Mouse (Mus musculus): Measurements from ENCODE around the gene Zfyve28.
A peak's percentile ranks its signal among the peaks of the same experiment; 100 is the strongest.

Gene Zfyve28

DNA sequence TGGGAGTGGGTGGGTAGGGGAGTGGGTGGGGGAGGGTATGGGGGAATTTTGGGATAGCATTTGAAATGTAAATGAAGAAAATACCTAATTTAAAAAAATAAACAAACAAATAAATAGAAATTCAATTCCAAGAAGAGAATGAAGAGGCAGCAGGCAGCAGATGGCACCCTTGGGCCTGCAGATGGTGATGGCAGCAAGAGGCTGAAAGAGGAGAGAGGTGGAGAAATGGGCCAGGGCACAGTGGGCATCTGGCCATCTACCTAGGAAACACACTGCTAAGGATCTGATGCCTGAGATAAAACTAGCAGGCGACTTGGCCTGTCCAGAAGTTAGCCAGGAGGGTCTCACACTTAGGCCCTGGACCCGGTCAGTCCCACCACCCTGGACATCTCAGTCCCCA lies 83.3 kb downstream of the Zfyve28 start:
- no peak for DNase-seq (ENCODE audit: low spot score)

DNA sequence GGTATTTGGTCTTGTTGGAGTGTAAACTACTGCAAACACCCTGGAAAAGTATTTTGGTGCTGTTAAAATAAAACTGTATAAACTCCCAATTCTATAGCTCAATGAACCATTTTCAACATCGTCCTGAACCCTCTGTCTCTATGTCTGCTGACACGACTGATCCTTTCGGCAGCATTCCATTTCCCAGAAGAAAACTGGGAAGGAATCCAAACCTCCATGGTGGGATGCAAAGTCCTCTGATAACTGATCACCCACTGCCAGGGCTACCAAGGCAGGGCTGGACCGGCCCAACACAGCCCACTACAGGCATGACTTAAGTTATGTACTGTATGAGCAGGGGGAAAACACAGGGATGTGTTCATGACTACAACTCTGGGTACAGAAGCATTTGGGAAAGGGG lies 86.2 kb downstream of the Zfyve28 start:
- DNase-seq (ENCODE audit: low spot score), result no peak

DNA sequence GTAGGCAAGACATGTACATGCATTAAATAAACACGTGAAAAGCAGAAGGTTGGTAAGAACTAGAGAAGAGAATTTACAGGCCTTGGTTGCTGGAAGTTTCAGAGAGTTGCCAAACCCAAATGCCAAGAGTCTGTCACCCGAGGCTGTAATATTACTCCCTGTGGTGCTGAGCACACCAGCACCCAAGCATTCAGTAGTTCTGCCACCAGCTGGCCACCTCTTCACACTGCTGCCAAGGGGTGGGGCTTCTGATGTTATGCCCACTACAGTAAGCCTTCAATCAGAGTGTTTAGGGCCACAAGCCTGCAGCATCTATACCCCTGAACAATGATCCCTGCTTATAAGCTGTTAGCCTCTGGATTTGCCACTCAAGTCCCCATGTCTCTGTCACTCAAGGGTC lies 86.9 kb downstream of the Zfyve28 start:
- DNase-seq (ENCODE audit: low spot score), result no peak

DNA sequence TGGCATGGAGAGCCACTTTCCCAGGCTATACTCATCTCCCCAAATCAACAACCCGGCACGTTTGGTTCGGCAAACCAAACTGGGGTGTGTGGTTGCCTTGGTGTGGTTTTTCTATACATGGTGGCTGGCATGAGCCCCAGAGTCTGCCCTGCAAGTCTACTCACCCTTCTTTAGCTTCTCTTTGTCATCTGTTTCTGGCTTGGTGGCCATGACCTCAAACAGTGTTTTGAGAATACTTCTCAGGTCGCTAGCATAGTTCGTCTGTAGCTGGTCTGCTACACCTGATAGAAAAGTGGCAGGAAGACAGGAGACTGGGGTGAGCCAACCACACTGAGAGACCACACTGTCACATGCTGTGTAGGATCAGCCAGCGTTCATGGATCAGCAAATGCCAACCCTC lies 89.6 kb downstream of the Zfyve28 start:
- no peak for DNase-seq (ENCODE audit: low spot score)

DNA sequence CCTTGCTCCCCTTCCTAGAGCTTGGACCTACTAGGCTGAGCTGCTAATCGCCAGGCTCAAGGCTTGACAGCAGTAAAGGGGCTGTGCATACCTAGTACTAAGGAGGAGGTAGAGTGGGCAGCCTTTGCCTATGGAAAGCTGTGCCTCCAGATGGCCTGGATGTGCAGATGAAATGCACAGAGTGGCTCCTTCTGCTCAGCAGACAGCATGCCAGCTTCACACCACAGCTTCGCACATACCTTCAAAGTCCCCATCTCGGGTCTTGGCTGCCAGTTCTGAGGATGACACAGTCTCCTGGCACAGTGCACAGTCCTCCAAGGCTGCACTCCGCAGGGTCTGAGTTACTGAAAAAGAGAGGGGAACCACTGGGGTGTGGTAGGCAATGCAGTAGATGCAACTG lies 91.0 kb downstream of the Zfyve28 start:
- no peak for DNase-seq (ENCODE audit: low spot score)

DNA sequence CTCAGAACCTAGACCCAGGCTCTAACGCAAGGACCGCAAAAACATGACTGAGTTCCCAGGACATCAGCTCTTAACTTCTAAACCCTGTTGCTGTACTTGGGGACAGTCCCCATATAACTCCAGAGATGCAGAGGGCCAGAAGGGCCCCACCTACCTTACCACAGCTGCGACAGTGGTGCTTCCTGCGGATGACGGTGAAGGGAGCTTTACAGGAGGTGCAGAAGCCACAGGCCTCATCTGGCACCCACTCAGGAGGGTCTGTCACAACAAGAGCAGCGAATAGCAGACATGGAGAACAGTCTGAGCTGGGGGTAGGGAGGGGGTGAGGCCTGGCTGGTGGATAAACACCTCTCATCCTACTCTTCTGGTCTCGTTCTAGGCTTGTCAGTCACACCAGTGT lies 91.8 kb downstream of the Zfyve28 start:
- no peak for DNase-seq (ENCODE audit: low spot score)

DNA sequence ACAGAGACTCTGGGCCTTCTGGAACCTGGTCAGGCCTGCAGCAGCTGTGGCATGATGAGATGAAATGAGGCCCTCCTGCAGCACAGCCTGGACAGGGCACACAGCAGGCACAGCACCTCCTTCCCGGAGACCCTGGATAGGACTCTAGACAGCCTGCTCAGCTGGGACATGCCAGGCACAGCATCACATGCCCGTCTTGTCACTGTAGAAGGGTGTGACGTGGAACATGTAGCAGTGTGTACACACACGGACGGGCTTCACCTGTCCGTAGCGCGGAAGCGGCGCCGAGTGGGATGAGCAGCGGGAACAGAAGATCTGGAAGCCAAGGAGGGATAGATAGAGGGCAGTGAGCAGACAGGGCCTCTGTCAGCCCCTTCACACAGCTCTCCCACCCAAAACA lies 92.5 kb downstream of the Zfyve28 start:
- no peak for DNase-seq (ENCODE audit: low spot score)

DNA sequence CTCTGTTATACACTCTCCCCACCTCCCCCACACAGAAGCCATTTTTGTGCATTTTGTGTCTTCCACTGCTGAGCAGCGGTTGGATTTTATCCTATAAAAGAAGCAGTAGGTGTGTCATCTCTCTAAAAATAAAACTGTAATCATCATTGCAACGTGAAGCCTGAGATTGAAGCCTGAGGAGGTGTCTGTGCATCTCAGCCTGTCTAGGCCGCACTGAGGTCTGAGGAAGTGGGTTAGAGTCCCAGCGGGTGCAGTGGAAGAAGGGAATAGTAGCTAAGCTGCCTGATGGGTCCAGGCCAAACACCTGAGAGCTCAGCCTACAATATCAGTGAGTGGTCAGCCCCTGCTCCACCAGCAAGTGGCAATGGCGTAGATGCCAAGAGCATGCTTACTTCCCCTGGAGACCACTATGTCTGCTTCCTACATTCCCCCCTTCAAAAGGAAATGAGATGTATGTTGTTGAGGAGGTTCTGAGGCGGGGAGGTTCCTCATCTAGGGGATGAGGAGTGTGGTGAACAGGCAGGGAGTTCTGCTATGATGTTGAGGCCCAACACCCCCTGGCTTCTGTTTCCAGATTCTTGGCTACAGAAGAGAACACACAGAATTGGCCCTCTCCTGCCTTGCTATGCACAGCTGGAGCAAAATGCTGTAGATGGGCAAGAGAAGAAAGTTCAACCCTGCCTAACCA lies 93.1 kb downstream of the Zfyve28 start:
- DNase-seq (ENCODE audit: low spot score), result no peak

DNA sequence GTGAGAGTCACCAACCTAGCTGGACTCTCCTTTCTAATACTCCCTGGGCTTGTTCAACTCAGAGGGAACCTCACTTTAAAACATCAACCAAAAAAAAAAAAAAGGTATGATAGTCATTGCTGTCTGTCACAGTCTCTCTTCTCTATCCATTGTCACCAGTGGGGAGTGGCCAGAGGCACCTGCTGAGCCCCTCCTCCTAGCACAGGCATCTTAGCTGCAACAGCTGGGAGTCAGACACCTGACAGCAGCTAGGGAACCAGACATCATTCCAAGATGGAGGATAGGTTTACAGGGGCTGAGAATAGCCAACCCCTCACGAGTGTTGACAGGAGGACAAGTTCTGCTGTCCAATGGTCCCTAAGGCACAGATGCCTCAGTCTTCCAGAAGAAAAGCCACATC lies 93.8 kb downstream of the Zfyve28 start:
- no peak for DNase-seq (ENCODE audit: low spot score)

DNA sequence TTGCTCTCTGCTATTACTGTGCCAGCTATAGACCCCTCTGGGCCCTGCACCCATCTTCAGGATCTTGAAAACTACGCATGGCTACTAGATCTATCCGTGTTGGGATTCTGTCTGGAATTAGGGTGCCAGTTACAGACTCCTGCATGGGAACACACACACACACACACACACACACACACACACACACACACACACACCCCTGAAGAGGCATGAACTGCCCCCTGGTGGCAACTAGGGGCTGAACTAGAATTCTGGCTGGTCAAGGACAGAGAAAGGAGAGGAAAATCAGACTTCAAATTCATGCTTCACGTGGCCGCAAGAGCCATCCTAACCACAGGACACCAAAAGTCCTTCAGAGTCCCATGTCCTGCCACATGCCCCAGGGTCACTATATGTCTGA lies 96.4 kb downstream of the Zfyve28 start:
- no peak for DNase-seq (ENCODE audit: low spot score)

DNA sequence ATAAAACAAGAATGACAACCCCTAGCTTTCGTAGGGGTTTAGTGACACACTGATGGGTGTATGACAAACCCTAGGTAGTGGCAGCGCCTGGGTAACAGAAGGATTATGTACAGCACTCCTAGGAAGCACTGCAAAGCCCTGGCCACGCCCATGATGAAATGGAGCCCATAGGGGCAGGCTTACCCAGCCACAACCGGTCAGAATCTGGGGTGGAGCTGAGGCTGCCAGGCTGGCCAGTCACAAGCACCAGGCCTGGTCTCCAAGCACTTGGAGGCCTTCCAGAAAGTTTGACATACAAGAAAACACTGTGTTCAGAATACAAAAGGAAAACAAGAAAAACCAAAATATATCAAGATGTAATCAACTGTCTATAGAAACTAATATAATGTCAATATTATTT lies 97.2 kb downstream of the Zfyve28 start:
- peak; percentile 48 for DNase-seq (ENCODE audit: low spot score)

DNA sequence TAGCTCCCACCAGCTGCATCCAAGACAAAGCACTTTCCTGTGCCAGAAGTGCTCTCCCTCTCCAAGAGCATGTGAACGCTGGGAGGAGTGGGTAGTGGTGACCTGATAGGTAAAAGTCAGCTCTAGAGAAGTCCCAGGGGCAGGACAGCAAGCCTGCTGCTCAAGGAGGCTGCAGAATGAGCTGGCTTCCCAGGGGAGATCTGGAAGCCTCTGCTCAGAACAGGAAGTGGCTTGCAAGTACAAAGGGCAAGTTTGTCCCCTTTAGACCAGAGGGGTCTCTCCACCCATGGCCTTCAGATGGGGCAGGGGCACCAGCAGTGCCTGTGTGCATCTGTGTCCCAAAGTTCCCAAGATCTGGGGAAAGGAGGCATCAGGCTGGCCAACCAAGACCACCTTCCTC lies 98.7 kb downstream of the Zfyve28 start:
- no peak for DNase-seq (ENCODE audit: low spot score)

DNA sequence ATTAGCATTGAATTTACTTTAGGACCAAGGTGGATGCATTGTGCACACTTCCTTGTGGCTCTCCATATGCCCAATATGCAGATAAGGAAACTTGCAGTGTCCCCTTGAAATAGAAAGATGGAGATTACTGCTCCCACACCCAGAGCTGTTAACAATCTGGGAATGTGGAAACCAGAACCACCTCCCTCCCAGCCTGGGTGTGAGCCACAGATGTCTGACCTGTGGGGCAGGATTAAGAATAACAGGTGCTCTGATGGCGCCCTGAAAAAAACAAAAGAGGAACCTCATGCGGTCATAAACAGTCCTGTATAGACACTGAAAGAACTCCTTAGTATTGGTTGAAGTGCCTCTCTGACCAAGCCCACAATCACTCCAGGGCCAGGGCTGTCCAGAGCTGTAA lies 99.4 kb downstream of the Zfyve28 start:
- no peak for DNase-seq (ENCODE audit: low spot score)

DNA sequence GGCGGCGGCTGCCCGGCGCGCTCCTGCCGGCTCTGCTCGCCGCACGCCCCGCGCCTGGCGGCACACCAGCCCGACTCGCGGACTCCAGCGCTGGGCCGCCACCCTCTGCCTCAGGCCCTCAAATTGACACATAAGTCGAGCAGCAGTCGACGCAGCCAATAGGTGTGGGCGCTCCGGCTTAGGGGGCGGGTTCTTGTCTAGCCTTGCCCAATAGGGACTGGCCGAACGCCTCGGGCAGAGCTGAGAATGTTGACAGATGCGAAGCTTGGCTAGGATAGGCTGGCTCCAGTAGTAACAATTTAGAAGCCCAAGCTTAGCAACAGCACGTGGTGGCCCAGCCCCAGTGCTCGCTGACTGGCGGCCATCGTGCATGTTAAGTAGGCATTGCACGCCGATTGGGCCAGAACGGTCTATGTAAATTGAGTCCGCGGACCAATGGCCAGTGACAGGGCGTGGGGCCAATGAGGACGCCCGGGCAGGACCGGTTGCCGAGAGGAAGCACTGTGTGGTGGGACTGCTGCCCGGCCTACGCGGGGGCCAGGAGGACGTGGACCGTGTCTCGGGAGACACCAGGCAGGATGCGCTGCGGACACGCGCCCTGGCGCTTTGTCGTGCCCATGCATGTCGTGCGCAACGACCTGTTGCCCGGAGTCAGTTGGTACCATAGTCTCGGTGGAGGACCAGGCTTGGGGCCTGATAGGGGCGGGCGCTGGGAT lies 100.5 kb downstream of the Zfyve28 start, which contains the start of gene Mxd4:
Gene Mxd4 (minus strand): TSS at position 120 of the 716 bp plus-strand sequence.
- peak; percentile 97 for DNase-seq (ENCODE audit: low spot score)

DNA sequence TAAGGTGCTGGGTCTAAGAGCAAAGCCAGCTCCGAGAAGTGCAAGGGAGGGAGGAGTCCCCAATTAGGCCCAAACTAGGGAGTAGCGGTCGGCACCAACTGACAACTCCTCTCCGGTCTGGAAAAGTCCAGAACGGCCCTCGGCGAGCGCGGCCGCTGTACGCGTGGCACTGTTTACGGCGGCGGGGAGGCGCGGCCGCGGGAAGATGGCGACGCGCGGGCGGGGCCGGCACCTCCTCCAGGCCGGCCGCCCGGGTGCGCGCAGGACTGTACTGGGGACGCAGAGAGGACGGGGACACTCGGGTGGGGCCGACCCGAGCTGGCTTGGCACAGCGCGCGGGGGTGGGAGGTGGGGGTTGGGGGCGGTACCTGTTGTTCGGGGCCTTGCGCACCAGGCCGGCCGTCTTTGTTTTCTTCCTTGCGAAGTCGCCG lies 101.3 kb downstream of the Zfyve28 start:
- peak; percentile 70 for DNase-seq (ENCODE audit: low spot score)

DNA sequence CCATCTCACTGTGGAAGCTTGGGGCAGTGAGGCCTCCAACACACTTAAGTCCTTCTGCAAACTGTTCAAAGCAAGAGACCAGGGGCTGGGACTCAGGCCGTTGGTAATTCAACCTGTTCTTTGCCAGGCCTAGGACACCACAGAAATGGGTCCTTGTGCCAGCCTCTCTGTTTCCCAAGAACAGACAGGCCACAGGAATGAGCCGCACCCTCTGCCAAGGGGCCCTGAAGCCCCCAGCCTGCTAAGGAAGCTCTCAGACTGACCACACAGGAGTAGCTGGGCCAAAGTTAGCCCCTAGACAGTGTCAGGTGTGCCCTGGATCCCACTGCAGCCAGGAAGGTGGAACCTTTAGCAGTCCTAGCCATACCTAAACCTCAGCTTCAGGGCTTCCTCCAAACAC lies 101.9 kb downstream of the Zfyve28 start:
- no peak for DNase-seq (ENCODE audit: low spot score)

DNA sequence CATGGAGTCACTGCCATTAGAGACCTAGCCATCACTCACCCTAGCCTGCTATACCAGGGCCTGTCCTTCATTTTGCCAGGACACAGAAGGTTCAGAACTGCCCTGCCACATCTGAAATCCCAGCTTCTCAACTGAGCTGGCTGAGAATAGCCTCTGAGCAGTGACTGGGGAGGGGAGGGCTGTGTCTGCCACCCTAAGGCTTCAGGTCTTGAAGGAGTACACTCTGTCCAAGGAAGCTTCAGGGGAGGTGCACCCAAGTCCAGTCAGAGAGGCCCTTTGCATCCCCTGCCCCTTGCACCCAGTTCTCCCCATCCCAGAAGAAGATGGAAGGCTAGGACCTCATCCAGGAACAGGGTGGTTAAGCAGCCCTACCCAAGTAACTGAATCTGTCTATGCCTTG lies 102.5 kb downstream of the Zfyve28 start:
- DNase-seq (ENCODE audit: low spot score), result no peak

DNA sequence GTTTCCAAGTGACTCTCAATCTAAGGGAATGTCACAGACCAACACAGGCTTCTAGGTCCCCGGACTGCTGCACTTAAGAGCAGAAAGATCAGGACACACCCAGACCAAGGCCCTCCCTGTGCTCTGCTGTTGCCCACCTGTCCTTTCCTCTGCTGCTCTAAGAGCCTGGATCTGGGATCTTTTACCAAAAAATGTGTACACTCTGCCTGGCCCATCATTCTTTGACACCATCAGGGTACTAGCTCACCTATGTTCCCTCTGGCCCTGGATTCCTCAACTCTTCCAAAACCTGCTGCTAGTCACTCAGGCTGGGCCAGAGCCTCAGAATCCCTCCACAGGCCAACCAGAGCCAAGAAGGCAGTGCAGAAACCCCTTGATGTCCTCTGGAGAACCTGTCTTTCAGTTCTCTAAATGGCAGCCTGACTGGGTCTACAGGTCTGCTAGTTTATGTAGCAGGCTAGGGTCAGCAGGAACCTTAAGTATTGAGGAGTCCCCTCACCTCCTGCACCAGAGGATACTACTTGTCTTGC lies 103.1 kb downstream of the Zfyve28 start:
- DNase-seq (ENCODE audit: low spot score), result no peak

DNA sequence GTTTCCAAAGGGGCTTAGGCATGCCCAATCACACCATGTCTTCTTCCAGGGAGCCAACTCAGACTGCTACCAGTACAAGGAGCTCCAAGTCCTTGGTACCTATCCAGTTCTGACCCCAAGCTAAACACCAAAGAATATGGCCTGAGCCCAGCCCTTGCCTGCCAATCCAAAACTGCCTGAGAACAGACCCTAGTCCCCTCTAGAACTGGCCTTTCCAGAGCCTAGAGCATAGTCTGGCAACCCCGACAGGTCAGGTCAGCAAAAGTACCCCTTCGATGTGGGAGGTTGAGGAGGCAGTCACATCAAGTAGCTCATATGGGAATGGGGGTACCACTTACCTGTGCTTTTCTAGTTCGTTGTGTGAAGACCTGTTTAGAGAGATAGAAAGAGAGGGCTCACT lies 104.3 kb downstream of the Zfyve28 start:
- no peak for DNase-seq (ENCODE audit: low spot score)

DNA sequence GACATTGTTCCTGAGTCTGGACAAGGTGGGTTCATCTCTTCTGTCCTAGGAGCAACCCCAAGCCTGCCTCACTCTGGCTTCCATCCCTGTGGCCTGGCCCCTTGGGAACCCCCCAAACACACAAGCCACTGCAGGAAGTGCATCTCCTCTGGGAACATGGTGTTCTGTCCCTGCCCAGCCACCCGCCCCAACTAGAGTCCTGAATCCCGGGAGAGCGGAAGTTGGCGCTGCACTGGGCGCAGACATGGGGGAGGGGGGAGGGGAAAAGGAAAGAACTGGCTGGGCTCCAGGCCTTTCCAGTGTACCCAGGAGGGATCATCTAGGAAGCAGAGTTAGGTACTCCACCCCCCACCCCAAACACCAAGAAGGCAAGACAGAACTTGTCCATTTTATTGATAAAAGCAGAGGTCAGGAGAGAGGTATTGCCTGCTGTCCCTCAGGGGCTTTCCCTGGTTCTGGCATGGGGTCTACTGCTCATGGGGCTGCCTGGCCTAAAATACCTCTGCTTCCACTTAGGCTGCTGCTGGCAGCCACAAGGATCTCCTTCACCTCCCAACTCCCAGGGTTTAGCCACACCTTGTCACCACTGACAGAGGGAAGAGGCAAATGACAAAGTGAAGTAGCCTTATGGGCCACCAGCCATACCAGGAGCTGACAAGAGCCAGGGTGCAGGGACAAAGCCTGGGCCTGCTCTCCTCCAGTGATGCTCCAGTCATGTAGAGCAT lies 104.9 kb downstream of the Zfyve28 start:
- DNase-seq (ENCODE audit: low spot score), result no peak

DNA sequence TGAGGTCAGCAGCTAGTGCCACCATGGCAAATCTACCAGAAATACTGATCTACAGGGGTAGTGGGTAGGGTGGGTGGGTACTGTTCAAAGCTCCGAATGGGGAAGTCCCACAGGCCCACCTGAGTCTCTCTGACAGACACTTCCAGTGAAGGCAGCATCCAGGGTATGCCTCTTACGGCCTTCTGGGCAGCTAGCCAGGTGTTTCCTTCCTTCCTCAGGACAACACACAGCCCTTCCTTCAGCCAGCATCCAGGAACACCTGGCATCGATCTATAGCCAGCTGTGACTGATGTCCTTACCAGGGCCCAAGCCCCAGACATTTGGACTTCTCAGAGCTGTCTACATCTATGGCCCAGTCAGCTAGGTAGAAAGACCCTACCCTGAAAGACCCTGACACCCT lies 105.8 kb downstream of the Zfyve28 start:
- no peak for DNase-seq (ENCODE audit: low spot score)

DNA sequence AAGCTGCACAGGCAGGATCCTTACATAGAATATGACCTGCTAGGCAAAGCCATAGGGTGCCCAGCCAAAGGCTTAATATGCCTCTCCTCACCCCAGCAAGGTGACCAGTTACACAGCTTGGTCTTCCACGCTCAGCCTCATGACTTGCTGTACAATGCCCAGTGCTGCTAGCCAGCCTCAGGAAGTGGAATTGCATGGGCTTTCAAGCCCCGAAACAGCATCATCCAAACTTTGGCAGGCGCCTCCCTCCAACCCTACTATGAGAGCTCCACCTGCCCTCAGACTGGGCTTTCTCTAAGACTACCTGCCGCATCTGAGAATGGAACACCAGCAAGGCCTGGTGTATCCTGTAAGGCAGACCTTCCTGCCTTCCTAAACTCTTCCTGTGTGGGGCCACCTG lies 110.4 kb downstream of the Zfyve28 start:
- no peak for DNase-seq (ENCODE audit: low spot score)

DNA sequence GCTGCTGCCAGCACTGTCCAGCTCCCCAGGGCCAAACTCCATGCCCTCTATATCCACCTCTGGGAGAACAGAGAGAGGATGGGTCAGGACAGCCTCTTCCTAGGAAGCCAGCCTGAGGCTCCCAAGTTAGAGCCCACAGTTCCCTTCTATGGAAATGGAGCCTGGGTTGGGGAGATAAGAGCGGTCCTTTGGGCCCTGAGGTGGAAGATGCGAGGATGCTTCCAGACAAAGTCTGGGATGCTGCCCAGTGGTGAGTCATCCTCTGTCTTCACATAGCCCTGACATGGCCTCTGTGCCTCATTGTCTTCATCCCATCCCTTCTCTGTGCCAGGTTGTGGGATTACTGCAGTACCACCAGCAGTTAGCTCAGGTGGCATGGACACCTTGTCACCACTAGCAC lies 111.2 kb downstream of the Zfyve28 start:
- DNase-seq (ENCODE audit: low spot score), result no peak
